Mouse (Mus musculus) urinary bladder, adult 18-20 months (tissue): ENCODE results near the gene Cd300lf.
A peak's percentile ranks its signal among the peaks of the same experiment; 100 is the strongest.

Experiments used
- DNase-seq, 2 experiments: peaks; one replicate each; pipeline ENCODE4 v3.0.0; 2022; ENCODE audit warnings: low spot score in 2 of 2, mixed read lengths in 2 of 2

The Cd300lf gene

GRCm38 (mm10) chr11:115133800-115134199 is at the start of gene Cd300lf:
TSS of gene Cd300lf (minus strand) at chr11:115133992.
- DNase-seq, result no peak

DNA sequence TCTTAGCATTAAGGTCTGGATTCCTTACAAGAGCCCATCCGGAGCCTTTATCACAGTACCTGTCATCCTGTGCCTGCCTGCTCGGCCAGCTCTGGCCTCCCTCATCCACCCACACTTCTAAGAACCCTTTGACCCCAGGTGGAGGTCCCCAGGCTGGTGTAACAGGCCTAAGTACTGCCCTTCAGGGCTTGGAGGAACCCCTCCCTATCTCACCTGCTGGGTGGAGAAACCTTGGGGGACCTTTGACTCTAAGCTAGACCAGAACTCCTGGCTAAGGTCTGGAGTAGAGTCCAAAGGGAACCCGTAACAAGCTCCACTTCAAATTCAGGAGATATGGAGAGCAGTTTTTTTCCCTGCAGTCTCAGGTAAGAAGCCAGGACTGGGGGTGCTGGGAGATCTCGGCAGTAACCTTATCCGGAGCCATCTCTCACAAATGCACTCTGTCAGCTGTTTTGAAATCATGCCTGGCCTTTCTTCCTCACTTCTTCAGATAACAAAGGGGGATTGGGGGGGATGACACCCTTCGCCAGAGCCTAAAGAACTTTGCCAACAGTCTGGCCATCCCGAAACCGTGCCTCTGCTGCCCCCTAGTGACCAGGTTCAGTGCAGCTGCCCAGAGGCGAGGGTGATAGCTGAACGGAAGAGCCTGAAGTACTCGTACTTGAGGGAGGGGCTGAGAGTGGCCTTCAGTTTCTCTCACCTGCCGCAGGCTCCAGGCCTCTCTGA is 48.3 kb upstream of the Cd300lf start:
- peak; percentile 72 to 87 for DNase-seq

DNA sequence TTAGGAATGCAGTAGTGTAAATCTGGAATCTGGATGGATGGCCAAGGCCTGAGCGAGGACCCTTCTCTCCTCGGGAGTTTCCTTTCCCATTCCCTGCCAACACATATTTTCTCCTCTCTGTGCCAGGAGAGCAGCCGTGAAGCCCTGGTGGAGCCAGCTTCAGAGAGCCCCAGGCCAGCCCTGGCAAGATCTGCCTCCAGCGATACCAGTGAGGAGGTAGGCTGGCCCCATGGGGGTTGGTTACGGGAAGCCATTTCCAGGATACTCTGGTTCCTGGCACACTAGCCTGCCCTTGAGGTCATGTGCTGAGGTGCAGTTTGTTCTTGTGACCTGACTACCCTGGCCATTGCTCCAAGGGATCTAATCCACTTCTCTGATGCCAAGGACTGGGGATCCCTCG is 46.1 kb upstream of the Cd300lf start:
- DNase-seq, result no peak

DNA sequence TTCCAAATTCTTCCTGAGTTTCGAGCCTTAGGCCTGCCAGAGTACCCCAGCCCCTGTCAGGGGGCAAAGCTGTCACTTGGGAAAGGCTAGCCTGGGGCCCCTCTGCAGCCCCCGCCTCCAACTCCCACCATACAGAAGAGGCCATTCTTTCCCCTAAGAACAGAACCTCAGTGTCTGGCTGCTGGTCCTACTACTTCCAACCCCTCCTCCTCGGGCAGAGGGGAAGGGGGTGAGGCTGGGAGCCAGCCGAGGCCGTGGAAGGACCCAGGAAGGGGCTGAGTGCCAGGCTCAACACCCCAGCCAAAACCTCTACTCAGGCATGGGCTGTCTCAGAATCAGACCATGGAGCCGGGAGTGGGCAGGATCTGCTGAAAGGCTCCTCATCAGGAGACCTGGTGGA is 45.4 kb upstream of the Cd300lf start:
- DNase-seq, result no peak

DNA sequence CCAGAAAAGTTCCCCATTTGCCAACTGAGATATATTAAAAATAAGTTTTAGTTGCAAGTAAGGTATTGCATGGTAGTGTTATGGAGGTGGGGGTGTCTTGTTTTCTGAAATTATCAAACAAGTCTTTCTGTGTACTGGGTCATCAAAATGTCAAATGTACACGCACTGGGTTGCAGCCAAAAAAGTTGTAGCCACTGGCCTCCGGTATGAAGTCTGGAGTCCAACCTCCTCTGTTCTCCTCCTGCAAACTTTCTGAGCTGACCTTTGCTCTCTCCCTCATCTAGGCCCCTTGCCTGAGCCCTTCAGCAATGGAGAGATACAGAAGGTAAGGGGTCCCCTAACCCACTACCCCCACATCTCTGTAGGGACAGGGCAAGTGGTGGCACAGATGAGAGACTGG is 45.0 kb upstream of the Cd300lf start:
- DNase-seq, result no peak

- DNase-seq, result no peak
Measured at GRCm38 (mm10) chr11:115177559-115178195, 43.9 kb upstream of the Cd300lf start.

DNA sequence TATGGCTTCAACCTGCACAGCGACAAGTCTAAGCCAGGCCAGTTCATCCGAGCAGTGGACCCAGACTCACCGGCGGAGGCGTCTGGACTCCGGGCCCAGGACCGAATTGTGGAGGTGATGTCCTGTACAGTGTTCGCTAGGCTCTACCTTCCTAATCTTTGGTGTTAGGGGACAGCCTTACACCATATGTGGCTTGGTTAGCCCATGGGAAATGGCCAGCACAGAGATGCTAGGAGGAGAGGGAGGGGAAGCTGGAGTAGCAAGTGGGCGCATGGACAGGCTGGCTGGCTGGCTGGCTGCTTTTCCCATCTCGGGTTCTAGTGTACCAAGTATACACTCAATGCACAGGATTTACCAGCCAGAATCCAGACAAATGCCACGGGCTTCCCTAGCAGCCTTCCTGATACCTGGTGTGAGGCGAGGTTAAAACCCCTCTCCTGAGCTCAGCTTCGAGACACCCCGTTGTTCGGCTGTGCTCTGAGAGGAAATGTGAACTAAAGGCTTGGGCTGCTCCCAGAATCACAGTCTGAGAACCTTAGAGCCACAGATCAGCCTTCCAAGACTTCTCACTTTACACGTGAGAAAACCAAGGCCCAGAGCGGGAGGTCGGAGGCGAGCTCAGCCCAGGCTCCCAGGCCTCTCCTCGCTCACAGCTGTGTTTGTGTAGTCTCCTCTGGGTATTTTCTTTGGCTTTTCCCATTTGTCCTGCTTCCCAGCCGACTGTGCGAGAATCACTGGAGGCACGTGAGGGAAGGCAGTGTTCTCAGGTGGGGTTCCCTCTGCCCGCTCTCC is 42.8 kb upstream of the Cd300lf start:
- DNase-seq, result no peak

DNA sequence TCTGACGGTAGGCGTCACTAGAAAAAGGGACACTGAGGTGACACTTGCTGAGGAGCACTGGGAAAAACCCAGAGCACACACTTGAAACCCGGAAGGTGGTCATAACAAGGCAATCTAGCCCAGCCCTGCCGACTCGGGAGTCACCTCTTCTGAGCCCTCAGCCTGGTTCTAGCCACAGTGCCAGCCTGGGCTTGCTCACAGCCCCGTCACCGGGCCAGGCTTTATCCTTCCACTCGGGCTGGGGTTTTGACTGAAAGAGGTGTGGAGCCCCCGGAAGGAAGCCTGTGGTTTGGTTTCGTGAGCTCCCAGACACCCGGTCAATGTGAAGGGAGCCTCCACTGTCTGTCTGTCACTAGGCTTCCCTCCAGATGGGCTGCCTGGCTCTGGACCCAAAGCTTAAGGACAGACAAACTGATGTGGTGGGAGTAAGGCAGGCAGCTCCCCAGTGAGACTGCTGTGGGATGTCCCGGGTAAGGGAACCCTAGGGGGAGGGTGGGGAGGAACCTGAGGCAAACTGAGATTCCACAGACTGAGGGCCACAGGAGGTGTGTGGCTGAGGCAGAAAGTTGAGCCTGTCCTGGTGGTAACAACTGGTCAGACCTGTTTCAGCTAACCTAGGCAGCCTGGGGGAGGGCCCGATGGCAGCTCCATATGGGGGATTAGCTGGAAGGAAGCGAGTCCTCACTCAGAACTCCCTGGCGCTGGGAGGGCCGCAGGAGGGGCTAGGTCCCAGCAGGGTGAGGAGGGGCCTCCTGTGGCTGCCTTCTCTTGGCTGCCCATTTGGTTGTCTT is 40.0 kb upstream of the Cd300lf start:
- DNase-seq, result peak; percentile 69 to 71

GRCm38 (mm10) chr11:115172825-115173287 is 39.1 kb upstream of the Cd300lf start:
- DNase-seq, result no peak

DNA sequence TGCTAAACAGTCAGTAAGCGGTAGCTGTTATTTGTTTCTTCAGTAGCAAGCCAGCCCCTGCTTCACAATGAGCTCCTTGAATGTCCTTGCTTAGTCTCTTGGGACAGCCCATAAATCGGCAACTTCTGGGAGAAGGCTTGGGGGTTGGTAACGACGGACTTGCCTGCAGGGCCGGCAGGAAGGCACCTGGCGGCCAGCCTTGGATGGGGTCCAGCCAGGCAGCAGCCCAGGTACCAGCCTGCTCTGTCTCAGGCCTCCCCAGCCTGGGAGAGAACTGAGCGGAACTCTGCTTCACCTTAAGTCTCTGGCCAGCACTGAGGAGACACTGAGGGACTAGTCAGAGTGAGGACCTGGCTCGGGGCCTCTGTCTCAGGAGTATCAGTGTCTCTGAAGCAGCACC is 37.3 kb upstream of the Cd300lf start:
- no peak for DNase-seq

GRCm38 (mm10) chr11:115169430-115169829 is 35.6 kb upstream of the Cd300lf start:
- no peak for DNase-seq

DNA sequence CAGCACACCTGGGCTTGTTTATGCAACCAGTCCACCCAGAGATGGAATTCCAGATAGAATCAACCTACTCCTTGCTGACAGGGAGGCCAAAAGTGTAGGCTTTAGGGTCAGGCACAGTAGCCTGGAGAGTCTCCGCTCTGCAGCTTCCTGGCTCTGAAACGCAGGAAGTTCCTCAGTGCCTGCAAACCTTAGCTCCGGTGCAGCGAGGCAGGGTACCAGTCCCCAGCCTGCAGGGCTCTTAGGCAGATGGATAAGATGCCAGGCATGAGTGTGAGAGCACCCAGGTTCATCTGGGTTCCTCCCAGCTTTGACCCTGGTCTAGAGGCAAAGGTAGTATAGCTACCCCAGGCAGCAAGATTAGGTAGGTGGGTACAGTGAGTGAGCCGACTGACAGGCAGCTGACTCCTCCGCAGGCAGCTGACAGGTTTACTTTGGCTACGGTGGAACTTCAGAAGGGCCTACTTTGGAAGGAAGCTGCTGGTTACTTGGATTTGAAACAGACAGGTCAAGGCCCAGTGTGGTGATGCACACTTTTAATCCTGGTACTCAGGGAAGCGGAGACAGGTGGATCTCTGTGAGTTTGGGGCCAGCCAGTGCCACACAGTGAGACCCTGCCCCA is 33.9 kb upstream of the Cd300lf start:
- DNase-seq, result no peak

- DNase-seq, result no peak
Measured at GRCm38 (mm10) chr11:115166776-115167175, 33.0 kb upstream of the Cd300lf start.

GRCm38 (mm10) chr11:115164976-115165374 is 31.2 kb upstream of the Cd300lf start:
- DNase-seq, result no peak

DNA sequence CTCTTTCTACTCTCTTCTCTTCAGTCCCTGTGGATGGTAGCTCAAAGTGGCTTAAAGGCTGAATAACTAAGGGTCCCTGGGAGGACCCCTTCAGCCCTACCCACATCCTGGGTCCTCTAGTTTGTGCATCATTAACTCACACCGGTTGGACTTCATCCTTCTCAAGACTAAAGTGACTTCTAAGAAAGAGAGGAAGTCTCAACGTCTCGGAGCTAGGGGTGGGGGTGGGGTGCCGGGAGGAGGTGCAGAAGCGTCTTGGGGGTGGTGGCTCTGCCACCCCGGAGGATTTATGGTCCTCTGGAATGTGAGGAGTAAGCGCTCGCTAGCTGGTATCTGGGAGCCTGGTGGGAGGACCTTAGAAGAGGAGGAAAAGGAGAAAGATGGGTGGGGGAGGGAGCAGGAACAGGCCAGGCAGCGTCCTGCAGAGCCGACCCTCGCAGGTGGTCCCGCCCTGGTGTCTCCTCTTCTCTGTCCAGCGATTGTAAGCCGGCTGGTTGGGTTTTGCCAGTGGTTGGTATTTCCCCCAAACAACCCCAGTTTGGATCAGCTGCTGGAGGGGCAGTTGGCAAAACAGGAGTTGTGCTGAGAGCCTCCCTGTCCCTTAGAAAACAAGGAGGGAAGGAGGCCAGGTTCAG is 30.7 kb upstream of the Cd300lf start:
- DNase-seq, result no peak

DNA sequence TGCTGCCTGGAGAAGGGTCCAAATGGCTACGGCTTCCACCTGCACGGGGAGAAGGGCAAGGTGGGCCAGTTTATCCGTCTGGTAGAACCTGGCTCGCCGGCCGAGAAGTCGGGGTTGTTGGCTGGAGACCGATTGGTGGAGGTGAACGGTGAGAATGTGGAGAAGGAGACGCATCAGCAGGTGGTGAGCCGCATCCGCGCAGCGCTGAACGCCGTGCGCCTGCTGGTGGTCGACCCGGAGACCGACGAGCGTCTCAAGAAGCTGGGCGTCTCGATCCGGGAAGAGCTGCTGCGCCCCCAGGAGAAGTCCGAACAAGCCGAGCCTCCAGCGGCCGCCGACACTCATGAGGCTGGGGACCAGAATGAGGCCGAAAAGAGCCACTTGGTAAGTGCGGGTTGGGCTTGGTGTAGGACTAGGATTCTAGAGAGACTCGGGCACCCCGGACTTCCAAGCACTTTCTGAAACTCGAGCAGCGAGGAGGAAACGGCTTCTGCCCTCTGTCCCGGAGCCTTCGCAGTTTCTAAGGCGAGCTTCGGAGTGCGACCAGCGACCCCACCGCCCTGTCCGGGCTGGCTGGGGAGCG is 29.9 kb upstream of the Cd300lf start:
- peak in 1 of 2 experiments; percentile 60 for DNase-seq

DNA sequence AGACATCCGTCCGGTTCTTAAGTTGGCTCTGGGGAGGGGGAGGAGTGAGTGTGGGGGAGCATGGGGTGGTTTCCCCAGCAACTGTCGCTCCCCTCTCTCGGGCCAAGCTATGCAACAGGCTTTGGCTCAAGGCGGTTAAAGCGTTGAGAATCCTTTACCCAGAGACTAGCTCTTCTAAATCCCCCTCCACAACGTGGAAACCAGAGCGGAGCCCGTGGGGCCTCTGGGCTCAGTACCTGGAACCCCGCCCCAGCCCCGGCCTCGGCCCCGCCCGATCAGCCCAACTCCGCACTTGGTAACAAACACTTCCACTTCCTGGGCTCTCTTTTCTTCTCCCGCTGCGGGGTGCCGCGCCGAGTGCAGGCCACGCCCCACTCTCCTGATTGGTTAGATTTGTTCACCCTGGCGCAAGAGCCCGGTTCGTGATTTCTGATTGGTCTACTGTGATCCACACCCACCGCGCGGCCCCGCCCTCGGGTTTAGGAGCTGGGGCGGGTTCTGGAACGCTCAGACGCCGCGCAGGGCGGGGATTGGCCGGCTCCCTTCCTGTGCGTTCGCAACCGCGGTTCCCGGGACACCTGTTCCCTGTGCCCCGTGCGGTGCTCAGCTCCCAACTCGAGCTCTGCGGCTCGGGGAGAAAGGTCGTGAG is 29.2 kb upstream of the Cd300lf start, which contains the start of gene Slc9a3r1:
TSS of gene Slc9a3r1 (plus strand) at position 510 of the 649 bp plus-strand sequence.
- peak; percentile 99 for DNase-seq

DNA sequence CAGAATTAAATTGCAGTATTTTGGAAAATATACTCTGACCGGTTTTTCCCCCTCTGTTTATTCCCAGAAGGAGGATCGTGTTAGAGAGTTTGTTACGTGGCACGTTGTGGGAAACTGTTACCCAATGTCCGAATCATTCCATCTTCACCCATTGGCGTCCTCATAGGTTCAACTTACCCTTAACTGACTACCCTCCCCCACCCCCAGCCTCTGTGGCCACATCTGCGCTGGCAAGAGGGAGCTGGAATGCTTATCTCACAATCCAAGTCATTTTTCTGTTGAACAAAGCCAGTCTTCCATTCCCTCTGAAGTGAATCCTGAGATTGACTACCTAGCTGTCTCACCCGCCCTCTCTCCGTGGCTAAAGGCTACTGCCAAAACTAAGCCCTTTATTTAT is 28.4 kb upstream of the Cd300lf start:
- DNase-seq, result no peak

DNA sequence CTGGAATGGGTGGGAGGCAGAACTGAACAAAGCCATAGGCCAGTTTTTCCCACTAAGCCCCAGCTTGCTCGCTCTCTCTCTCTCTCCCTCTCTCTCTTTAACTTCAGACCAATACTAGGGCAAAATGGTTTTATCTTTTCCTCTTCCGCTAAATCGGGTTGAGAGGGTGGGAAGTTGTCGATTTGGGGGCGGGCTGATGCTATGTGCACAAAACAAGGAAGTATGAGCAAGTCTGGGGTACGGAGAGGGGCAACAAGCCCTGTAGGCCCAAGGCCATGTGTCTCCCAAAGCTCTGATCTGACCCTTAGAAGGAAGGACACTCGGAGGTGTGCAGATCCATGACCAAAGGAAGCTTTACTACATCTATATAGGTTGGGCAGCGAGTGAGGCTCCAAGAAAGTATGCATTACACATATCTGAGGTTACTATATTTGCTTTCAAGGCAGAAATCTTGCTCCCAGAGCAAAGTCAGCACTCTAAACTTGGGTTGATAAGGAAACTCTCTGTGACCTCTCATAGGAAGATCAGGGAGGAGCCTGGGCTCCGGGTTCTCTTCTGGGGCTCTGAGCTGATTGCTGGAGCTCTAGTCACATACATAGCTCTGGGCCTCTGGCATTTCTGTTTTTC is 27.9 kb upstream of the Cd300lf start:
- DNase-seq, result no peak
